Mouse (Mus musculus) right cerebral cortex, postnatal 36 days (tissue): ENCODE measurements around the gene Ccdc69.
"Not testable (repeated sequence)": the region's sequence is repeated elsewhere in the genome, so short reads cannot be mapped to it uniquely, and the experiment has no call there.

Experiments
- DNase-seq, 2 experiments: peaks; one replicate each; pipeline ENCODE4 v3.0.0; 2022; ENCODE audit warnings: low spot score in 2 of 2, mixed read lengths in 1 of 2

Ccdc69 gene

GRCm38 (mm10) chr11:55096731-55097462 lies 19.0 kb upstream of the Ccdc69 start:
- no peak for DNase-seq

GRCm38 (mm10) chr11:55096296-55096695 lies 18.4 kb upstream of the Ccdc69 start:
- DNase-seq = not testable (repeated sequence)

- no peak for DNase-seq
Observed at GRCm38 (mm10) chr11:55093096-55093495, 15.2 kb upstream of the Ccdc69 start.

- no peak for DNase-seq
Observed at GRCm38 (mm10) chr11:55089892-55090291, 12.0 kb upstream of the Ccdc69 start.

- peak; percentile 12 to 30 for DNase-seq
Observed at GRCm38 (mm10) chr11:55087006-55087405, 9.1 kb upstream of the Ccdc69 start.

GRCm38 (mm10) chr11:55085396-55085795 lies 7.5 kb upstream of the Ccdc69 start:
- no peak for DNase-seq

DNA sequence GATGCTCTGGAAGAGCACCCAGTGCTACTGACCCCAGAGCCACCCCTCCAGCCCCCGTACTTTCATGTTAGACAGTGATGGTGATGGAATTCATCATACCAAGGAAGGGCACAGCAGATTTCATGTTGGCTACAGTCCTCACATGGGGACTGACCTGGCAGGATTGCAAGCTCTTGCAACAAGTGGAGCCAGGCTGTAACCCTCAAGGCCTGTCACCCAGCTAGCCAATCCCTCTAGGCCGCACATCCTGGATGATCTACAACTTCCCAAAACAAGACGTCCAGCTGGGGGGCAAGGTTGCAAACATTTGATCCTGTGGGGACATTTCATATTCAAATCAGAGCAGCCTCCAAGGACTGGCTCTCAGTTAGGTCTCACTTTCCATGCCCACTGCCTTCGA lies 6.7 kb upstream of the Ccdc69 start:
- no peak for DNase-seq

DNA sequence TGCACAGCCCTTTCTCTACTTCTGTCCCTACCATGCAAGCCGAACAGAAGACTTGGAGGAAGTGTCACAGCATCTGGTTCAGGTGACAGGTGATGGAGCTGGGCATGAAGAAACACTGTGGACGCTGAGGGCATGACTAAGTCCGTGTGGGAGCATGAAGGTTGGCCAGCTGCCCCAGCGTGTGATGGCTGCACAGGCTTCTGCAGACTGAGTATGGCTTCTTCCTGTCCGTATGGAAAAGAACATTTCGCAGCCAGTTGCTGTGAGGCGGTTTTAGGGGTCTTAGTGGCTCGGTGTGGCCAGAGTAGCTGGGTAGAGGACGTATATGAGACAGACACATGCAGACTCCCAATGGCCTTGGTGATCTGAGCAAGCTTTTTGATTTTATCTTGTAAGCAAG lies 3.3 kb upstream of the Ccdc69 start:
- no peak for DNase-seq

DNA sequence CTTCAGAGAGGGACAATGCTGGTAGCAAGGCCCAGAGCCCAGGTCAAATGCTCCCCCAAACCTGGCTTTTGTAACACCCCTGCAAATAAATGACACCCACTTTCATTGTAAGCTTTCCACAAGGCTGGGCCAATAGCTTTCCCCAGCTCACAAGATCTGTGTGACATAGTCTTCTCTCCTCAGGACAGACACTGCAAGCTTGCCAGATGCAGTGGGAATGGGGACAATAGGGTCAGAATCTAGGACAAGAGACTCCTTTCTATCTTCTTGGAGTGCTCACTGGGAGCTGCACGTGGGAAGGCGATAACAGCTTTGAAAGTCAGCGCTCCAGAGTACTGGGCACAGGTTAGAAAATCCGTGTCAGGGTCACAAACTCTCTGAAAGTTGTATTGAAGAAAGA lies 1.2 kb upstream of the Ccdc69 start:
- no peak for DNase-seq

GRCm38 (mm10) chr11:55078502-55078901 lies 571 bp upstream of the Ccdc69 start:
- DNase-seq = no peak

GRCm38 (mm10) chr11:55076234-55076633 lies 1.7 kb downstream of the Ccdc69 start:
- DNase-seq = no peak

- DNase-seq = no peak
Observed at GRCm38 (mm10) chr11:55075602-55076001, 2.3 kb downstream of the Ccdc69 start.

GRCm38 (mm10) chr11:55073191-55073590 lies 4.7 kb downstream of the Ccdc69 start:
- no peak for DNase-seq

DNA sequence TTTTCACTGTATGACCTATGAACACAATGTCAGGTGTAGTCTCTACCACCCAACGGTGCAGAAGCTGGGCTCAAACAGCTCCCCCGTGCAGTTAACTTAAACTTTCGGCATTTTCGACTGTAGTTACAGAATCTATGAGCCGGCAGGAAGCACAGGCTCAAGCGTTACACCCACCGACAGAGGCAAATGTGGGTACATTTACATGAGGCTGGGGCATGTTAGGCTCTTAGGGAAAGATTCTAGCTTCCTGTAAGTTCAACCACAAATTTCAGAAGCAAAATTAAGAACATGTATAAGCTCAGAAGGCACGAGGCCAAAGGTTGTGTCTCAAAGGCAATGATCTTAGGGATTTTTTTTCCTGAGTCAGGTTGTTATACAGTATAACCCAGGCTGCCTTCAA lies 5.5 kb downstream of the Ccdc69 start:
- DNase-seq = no peak

DNA sequence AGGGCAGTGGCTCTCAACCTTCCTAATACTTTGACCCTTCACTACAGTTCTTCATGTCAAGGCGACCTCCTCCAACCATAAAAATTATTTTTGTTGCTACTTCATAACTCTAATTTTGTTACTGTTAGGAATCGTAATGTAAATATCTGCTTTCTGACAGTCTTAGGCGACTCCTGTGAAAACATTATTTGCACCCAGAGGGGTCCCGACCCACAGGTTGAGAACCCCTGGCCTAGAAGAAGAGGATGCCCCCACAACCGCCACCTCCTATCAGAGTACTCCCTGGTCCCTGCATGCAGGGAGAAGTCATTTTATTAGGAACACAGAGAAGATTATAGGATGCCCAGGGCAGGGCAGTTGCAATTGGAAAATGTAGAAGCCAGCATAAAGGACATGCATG lies 6.6 kb downstream of the Ccdc69 start:
- DNase-seq = no peak

DNA sequence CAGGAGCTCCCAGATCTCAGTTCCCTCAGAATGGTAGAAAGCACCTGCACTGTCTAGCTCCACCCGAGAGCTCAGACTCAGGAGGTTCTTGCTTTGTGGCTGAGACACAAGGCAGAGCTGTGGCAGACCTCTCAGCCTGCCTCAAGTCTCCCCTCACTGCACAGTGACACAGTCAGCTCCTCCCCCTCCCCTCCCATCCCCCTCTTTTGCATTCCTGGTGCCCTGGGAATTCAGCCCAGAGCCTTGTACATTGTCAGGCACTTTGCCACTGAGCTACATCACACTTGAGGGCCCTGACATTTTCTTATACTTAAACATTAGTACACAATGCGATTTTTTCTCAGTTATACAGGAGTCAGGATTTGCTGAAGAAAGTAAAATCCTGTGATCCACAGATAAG lies 8.9 kb downstream of the Ccdc69 start:
- no peak for DNase-seq

DNA sequence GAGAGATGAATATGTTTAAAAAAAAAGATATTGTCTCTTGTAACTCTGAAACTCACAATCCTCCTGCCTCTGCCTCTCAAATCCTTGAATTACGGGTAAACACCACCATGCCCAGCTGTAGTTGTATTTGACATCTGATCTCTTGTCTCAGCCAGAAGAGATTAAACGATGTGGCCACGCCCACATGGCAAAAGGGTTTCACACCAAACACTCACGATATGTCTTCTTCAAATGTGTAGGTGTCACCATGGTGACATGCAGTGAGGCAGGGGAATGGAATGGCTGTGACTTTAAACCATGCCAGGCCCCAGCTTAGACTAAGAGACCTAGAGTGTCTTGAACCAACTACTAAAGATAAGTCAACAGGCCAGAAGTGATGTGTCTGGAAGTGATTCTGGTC lies 11.0 kb downstream of the Ccdc69 start:
- no peak for DNase-seq

- DNase-seq = no peak
Observed at GRCm38 (mm10) chr11:55062856-55063255, 15.1 kb downstream of the Ccdc69 start.

DNA sequence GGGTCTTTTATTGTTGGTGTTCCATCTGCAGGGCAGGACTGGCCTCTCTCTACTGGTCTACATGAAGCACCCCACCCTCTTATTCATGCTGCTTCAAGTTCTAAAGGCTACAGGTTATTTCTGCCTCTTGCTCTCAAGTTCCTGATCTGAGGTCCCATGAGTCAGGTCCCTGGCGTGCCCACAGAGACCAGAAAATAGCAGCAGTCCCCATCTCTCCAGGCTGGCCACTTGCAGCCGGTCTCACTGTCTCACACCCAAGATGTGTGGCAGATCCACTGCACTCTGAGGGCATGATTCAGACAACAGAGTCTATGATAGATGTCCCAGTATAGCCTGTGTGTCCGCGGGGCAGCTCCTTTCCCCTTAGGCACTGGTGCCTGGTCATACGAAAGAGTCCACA lies 17.1 kb downstream of the Ccdc69 start:
- DNase-seq = no peak

- DNase-seq = no peak
Observed at GRCm38 (mm10) chr11:55057511-55057910, 20.4 kb downstream of the Ccdc69 start.

DNA sequence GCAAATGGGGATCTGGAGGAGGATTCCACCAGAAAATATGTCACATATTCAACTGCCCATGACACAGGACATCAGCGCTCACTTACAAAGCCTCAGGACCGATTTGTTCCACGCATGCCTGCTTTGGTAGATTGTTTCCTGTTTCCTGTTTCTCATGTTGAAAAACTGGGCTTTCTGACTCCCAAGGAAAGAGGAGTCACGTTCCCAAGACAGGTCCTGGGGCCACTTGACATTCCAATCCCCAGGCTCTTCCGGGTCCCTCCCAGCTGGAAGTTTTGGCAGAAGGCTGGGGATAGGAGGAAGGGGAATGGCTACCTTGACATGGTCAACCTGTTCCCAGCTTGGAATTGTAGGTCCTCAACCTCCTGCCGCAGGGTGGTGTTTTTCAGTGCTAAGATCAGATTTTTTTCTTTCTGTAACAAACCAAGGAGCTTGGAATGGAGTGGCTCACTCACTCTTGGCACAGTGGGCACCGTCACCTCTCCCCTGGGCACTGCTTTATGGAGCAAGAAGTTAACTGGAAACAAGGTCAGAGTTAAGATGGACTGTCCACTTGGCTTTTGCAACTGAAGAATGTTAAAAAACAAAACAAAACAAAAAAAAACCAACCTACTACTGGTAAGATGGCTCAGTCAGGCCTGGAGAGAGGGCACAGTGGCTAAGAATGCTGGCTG lies 27.0 kb downstream of the Ccdc69 start:
- DNase-seq = no peak

DNA sequence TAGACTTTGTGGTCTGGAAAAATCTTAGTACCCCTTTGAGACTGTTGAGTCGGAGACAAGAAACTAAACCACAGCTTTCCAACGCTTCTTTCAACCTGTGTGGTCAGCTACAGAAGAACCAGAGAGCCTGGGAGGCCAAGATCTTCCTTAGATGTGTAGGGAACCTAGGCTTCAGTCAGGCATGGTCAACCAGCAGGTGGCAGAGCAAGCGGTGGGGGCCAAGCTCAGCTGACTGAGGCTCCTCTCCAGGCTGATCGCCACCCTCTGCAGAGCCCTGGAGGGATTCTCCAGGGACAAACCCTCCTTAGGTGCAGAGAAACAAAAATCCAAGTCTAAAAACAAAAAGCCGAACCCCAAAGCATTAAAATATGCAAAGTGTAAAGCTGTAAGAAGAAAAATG lies 31.3 kb downstream of the Ccdc69 start:
- DNase-seq = no peak

- DNase-seq = no peak
Observed at GRCm38 (mm10) chr11:55041348-55041747, 36.6 kb downstream of the Ccdc69 start.

- peak; percentile 50 to 68 for DNase-seq
Observed at GRCm38 (mm10) chr11:55039591-55039990, 38.3 kb downstream of the Ccdc69 start.
